Mouse (Mus musculus): ENCODE data around the gene Olfr875.
"Not testable (repeated sequence)": the region's sequence is repeated elsewhere in the genome, so short reads cannot be mapped to it uniquely, and the experiment has no call there.

The Olfr875 gene

DNA sequence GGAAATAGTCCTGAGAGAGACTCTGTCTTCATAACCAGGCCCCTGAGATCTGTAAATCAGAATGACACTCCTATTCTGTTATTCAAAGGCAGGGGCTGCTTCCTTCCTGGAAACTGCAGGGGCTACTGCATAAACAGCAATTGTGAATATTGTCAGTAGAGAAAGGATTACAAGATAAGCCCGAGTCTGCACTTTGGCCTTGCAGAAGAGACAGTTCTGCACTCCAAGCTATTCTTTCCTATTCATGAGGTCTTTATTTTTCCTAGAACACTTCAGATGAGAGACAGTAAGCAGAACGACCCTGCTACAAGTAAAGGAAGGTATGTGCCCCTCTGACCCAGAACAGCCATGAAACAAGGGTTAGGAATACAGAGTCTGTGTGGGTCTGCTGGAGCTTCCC, at the start of gene Olfr875:
Olfr875 (plus strand) TSS at position 99 of the 400 bp plus-strand sequence.
- DNase-seq (ENCODE audit: low spot score), result no peak

DNA sequence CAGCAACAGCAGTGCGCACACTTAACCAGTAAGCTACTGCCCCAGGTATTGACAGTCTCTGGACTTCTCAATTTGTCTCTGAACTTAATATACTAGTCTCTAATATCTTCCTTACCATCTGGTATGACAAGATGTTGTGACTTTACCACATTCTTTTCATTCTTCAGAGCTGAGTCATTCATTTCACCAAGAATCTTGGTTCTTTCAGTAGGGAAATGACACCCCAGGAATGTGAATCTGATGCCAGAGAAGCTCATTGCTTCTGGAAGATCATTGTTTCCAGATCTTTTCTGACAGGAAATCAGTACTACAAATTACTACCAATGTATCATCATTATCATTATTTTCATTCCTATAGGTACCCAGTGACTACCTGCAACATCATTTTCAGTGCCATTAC, 37.3 kb upstream of the Olfr875 start:
- no peak for DNase-seq (ENCODE audit: low spot score)

DNA sequence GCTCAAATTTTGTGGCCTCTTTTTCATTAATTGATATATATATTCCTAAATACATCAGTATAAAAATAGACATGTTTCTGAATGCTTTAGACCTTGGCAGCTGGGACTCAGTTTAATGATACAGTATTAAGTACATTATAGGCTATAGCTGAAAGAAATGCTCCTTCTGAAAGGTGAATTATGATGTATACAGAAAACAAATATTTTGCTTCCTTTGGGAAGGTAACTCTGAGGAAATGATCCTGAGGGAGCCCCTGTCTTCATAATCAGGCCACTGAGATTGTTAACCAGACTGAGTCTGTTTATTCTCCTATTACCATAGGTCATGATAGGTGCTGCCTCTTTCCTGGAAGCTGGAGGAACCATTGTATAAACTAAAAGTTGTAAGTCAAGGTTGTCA, 26.9 kb upstream of the Olfr875 start, which contains the start of gene Olfr874:
Olfr874 (plus strand) TSS at position 301 of the 400 bp plus-strand sequence.
- no peak for DNase-seq (ENCODE audit: low spot score)

DNA sequence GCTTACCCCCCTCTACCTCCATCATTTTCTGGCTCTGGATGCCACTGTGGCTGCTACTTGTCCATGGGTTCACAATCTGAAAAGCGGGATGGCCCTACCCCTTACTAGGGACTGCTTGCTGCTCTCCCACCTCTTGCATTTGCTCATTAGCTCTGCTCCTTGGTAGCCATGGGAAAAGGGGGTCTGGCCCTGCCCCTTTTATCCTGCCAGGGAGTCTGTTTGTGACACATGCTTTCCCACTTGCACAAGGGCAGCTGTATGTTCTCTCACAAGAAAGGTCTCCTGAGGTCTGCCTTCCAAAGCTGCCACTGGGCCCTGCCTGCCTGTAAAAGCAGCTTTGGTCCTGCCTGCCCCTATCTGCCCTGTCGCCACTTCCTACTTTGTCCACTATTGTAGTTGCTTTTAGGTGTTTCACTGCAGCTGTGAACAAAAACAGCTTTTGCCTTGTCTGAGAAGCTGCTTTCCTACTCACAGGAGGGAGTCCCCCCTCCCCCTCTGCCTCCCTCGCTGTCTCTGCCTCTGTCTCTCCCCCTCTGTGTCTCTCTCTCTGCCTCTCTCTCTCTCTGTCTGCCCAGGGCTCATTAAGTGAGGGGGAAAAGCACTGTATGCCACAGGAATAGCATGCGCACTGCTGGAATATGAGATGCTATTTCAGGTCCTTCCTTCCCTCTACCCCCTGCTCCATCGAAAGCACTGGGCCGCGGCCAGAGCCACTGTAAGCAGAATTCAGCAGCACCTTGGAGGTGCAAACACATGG, 21.2 kb upstream of the Olfr875 start:
- no peak for DNase-seq (ENCODE audit: low spot score)

DNA sequence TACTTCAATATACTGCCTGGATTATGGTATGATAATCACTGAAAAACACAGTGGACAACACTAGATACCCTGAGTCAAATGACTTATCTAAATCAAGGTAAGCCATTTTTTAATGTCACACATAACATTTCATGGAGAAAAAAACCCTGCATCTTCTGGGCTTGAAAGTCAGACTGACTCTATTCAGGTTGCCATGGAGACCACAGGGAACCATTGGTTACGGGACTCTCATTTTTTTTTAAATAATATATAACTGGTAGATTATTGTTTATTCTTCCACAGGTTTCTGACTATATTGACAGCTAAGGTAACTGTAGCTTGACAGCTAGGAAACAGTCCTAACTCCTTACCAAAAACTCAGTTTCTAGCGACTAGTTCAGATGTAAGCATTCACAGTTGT, 20.2 kb upstream of the Olfr875 start:
- DNase-seq (ENCODE audit: low spot score), result no peak

DNA sequence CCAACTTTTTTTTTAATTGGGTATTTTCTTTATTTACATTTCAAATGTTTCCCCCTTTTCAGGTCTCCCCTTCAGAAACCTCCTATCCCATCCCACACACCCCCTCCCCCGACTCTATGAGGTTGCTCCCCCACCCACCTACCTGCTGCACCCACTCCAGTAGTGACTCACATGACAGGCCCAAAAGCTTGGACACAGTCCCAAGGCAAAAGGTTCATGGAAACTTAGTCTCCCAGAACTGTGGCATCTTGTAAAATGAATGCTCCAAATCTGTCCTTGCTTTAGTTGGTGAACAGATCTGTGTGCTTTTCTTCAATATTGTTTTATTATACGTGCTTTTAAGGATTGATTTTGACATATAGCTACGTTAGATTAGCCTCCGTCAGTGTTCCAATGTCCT, 19.7 kb upstream of the Olfr875 start:
- DNase-seq (ENCODE audit: low spot score), result no peak

DNA sequence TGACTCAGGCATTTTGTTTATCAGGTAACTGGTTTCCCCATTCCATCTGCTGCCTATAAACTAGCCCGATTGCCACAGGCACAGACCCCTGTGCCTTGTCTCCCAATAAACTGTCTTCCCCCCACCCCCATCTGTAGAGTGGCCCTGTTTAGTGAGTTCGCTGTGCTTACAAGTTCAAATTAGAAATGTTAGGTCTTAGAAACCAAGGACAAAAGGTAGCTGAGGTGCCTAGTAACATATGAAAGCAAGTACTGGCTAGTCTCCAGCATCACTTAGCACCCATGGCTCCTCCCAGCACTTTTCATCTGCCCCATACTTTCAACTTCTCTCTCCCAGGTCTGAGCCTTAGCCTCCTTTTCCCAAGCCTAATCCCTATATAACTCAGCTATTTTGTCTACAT, 9.9 kb upstream of the Olfr875 start:
- no peak for DNase-seq (ENCODE audit: low spot score)

DNA sequence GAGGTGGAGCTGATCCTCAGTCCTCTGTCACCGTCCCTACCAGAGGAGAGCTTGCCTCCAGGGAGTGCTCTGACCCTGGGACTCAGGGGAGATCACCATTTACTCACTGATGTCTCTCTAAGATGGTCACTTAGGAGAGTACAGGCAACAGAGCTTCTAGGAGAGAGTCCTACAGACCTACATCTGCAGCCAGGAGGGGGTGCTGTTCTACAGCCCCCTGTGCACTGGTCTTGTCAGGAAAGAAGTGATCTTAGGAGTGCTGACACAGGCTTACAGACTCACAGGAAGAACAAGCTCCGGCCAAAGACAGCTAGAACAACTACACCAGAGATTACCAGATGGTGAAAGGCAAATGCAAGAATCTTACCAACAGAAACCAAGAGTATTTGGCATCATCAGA, 9.1 kb upstream of the Olfr875 start:
- no peak for DNase-seq (ENCODE audit: low spot score)

DNA sequence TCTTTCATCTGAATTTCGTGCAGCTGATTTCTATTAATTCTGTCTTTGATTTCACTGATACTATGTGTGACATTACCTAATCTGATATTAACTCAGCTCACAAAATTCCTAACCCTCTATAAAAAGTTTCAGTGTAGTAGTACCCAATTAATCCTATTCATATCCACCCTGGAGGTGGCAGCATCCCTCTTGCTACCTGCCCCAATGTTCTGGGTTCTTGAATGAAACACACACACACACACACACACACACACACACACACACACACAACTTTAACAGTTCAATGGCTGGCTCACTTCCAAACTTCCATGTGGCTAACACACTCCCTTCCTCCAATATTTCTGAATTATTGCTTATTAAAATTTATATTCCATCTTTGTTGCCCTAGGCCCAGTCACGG, 996 bp upstream of the Olfr875 start:
- DNase-seq (ENCODE audit: low spot score), result no peak

DNA sequence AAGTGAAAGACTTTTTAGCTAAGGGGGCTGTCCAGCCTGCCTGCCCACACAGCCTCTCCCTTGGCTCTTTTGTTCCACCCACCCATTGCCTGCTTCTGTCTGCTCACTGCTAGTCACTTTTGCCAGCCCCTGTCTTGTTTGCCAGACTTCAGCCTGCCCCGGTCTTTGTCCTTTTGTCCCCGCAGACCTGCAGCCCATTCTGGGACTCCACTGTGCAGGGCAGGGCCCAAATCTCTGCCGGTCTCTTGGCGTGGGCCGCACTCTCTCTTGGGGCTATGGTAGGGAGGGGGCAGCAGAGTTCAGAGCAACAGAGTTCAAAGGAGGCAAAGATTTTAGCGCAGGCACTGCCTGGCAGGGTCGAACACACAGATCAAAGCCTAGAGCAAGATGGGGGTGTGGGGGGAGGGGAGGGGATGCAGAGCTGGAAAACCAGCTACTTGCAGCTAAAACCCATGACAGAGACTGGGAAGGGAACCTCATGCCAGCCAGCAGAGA, 11.2 kb downstream of the Olfr875 start:
- DNase-seq (ENCODE audit: low spot score), result no peak

DNA sequence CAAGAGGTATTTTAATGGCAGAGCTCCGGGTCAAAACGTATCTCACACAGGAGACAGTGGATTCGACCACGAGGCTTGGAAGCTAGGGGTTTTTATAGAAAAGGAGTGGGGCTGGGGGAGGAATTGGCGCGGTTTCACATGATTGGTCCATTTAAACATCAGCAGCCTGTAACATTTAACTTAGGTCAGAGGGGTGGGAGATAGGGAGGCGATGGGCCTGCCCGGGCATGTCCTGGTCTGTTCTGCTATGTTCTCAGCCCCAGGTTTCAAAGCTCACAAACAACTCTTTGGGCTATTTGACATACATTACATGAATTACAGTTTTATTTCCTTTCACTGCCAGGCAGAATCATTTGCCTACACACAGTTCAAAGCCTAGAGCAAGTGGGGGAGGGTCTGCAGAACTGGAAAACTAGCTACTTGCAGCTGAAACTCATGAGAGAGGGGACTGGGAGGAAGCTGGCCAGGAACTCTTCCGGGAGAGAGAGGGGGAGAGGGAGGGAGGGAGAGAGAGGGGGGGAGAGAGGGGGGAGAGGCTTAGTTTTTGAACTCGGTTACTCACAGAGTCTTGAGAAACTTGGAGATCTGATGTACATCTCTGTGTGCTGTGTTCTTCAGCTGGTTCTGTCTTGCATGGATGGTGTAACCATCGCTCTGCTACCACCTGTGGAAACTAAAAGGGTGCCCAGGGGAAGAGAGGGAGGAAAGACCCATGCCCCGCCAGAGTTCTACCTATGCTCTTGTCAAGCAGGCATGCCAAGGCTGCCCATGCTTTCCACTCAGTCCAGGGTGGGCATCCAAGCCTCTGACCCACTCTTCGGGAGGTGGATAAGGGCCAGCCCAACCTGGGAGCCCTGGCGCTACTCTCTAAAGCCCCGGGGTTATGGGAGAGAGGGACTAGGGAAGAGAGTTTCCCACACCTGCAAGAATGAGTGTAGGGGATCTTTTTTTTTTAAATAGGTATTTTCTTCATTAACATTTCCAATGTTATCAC, 12.0 kb downstream of the Olfr875 start:
- not testable (repeated sequence) for DNase-seq (ENCODE audit: low spot score)

DNA sequence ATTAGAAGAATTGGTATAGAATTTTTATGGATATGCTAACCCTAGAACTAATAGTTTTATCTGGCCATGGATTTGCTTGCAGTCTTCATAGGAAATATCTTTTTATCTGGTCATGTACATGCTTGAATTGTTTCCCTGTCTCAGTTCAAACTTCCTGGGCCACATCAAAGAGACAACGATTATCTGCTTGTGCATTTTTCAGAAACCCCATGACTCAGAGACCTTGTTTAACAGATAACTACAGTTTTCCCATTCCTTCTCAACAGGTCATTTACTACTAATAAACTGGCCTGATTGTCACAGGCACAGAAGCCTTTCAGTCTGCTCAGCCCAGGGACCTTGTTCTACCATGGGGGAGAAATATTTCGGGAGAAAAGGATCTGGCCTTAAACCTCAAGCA, 14.8 kb downstream of the Olfr875 start:
- DNase-seq (ENCODE audit: low spot score), result no peak

DNA sequence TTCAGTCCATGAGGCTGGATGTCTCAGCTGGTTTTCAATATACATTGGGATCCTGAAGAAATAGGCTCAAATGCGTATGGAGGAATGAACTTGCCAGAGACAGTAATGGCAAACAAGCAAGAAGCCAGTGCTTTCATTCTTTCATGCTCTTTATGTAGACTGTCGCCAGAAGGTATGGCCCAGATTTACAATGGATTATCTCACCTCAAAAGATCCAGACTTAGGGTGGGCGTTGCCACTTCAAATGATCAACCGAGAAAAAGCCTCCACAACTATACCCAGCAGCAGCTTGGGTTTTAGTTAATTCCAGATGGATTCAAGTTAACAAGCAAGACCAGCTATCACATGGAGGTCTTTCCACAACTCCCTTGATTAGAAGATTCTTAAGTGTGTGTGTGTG, 30.4 kb downstream of the Olfr875 start:
- no peak for DNase-seq (ENCODE audit: low spot score)

DNA sequence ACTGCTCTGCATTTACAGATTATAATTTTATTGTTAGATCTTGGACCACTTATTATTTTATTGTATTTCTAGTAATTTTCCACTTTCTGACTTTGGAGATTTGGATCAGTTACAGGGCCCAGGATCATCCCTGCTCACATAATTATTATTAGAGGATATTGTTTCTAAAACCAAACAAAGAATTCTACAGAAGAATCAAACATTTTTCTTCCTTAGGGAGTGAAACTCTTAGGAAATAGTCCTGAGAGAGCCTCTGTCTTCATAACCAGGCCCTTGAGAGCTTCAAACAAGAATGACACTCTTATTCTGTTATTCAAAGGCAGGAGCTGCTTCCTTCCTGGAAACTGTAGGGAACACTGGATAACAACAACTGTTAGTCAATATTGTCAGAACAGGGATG, 31.1 kb downstream of the Olfr875 start, which contains the start of gene Olfr876:
Olfr876 (plus strand) TSS at position 301 of the 400 bp plus-strand sequence.
- no peak for DNase-seq (ENCODE audit: low spot score)

DNA sequence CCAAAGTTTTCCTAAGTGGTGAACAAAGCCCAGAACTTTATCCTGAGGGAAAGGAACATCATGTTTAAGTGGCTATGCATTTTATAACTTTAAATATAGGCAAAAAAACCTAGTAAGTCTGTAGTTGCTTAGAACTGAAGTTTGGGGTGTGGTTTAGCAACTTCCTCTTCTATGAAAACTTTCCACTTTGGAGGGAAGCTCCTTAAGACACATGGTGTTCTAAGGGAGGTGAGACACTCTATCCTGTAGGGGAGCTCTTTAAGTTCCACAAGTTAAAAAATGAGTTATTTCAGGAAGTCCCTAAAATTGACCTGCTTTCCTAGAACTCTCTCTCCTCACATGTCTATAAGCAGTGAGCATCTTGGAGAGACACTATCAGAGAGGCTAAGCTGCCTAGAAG, 35.6 kb downstream of the Olfr875 start:
- DNase-seq (ENCODE audit: low spot score), result no peak

DNA sequence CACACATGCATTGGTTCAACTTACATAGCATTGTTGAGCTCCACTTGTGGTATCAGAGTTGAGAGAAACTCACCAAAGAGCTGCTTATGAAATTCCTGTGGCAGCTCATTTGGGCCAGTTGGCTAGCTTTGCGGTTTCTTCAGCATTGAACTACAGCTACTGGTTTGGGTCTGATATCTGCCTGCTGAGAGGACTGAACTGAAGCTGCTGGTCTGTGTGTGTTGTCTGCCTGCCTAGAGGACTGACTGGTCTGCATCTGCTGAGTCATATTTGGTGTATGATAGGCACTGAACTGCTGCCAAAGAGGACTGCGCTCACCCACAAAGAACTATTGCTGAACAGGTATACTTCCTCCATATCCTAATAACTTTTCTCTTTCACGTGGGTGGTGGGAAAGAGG, 36.8 kb downstream of the Olfr875 start:
- DNase-seq (ENCODE audit: low spot score), result no peak

DNA sequence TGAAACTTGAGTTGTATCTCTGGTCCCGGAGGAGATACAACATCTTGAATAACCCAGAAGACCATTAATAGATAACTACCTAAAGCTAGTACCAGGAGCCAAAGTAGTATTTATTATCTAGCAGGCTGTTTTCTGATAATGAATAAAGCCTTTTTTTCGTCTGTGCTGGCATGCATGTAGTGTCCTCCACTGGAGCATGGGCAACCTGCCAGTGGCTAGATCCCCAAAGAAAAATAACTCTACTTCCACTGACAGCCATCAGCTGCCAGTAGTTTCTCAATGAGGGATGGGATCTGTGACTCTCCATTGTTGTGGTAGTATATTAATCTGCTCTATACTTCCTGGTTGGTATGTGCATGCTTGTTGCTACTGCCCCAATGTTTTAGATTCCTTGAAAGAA, 37.3 kb downstream of the Olfr875 start:
- DNase-seq (ENCODE audit: low spot score), result no peak

DNA sequence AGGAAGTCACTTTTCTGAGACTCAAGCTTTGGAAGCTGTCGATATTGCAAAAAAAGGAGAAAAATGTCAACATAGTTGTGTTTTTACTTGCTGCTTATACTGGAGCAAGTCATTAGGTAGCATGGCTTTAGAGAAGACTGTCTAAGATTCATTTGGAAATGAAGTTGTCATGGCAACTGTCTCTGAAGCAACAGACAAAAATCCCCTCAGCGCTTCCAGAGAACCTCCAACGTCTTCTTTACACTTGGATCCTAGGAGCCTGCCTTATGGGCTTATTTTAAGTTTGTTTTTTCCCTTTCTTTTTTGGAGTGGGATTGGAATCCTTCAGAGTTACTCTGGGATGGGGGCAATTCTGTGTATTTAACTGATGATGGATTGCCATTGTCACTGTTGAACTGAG, 43.0 kb downstream of the Olfr875 start:
- DNase-seq (ENCODE audit: low spot score), result no peak

Measured in spleen, adult 12 weeks (tissue).